31 mouse cellular contexts compared by ENCODE assay signal in genomic region chr4:100853426-100853825, GRCm38 (mm10).
DNase-seq lines count a peak whose midpoint lies in the region; ATAC-seq and TF ChIP-seq lines count a peak whose summit lies in the region.
"Had no signal": no experiment of that assay in that cellular context is flagged by ENCODE, and none has a peak within 500 bp of the region (broad histone marks: within the 10 kb centered on the region; RNA-seq: fewer than 3 reads in every experiment).

No protein-coding gene starts in this region.

- no peak overlapping the region for H3K4me3 ChIP-seq in embryonic facial prominence, embryonic 13.5 days
- no peak overlapping the region for H3K4me3 ChIP-seq in embryonic facial prominence, embryonic 10.5 days
- no peak overlapping the region for H3K4me3 ChIP-seq in layer of hippocampus, adult 2 months
- no peak overlapping the region for H3K4me3 ChIP-seq in limb, embryonic 10.5 days
- H3K4me3 ChIP-seq: embryonic facial prominence, embryonic 12.5 days; erythroblast, embryonic 14.5 days; forebrain, embryonic 12.5 days; heart, embryonic 13.5 days; kidney, embryonic 15.5 days; liver, embryonic 15.5 days had no signal

- H3K9ac ChIP-seq in embryonic facial prominence, embryonic 13.5 days, result no peak overlapping the region
- H3K9ac ChIP-seq: embryonic facial prominence, embryonic 12.5 days; forebrain, embryonic 12.5 days; heart, embryonic 13.5 days; hindbrain, embryonic 14.5 days; kidney, embryonic 15.5 days; liver, embryonic 15.5 days; lung, embryonic 14.5 days had no signal

- H3K4me2 ChIP-seq in embryonic facial prominence, embryonic 13.5 days, result no peak overlapping the region
- H3K4me2 ChIP-seq: embryonic facial prominence, embryonic 12.5 days; forebrain, embryonic 12.5 days; heart, embryonic 13.5 days; hindbrain, embryonic 14.5 days; kidney, embryonic 15.5 days; liver, embryonic 15.5 days; lung, embryonic 14.5 days had no signal

- no peak for ATAC-seq in embryonic facial prominence, embryonic 13.5 days (ENCODE audit: insufficient number of reproducible peaks, insufficient read depth, low FRiP score, low TSS enrichment, low read depth)
- ATAC-seq: midbrain, embryonic 16.5 days; Patski had no signal

- WGBS in embryonic facial prominence, embryonic 13.5 days, result 77% methylated on average over 1 of the region's 1 CpGs
- 83% methylated on average over 1 of the region's 1 CpGs for WGBS in embryonic facial prominence, embryonic 10.5 days
- WGBS in limb, embryonic 10.5 days, result 82% methylated on average over 1 of the region's 1 CpGs

- DNase-seq in embryonic facial prominence, embryonic 10.5 days (ENCODE audit: low spot score), result no peak
- DNase-seq in layer of hippocampus, adult 2 months (ENCODE audit: low spot score in 2 of 2), result no peak
- DNase-seq in layer of hippocampus, postnatal 36 days, result no peak
- DNase-seq in limb, embryonic 10.5 days (ENCODE audit: low spot score), result no peak
- DNase-seq in spleen, postnatal 4 days (ENCODE audit: low spot score in 2 of 2), result no peak
- no peak for DNase-seq in adrenal gland, adult 18-20 months (ENCODE audit: low spot score in 2 of 2)
- DNase-seq: adrenal gland, postnatal 14 days; cerebellum, adult 18-20 months; cerebellum, postnatal 36 days; gastrocnemius, postnatal 25 days; heart, adult 18-20 months; heart, postnatal 10 days; kidney, adult 18-20 months; kidney, postnatal 25 days; lung, embryonic 14.5 days; lung, postnatal 14 days; right cerebral cortex, postnatal 25 days; spleen, adult 18-20 months; thymus, adult 18-20 months; thymus, postnatal 25 days had no signal

- no peaks in the 10 kb centered on the region for H3K9me3 ChIP-seq in embryonic facial prominence, embryonic 13.5 days
- no peaks in the 10 kb centered on the region for H3K9me3 ChIP-seq in embryonic facial prominence, embryonic 10.5 days
- no peaks in the 10 kb centered on the region for H3K9me3 ChIP-seq in limb, embryonic 10.5 days (replicated peaks)
- H3K9me3 ChIP-seq: embryonic facial prominence, embryonic 12.5 days; forebrain, embryonic 12.5 days; heart, embryonic 13.5 days; kidney, embryonic 15.5 days; liver, embryonic 15.5 days had no signal

- no peak for TF ChIP-seq CTCF in layer of hippocampus, adult 2 months (conservative IDR thresholded peaks at IDR 0.05)

- peak overlapping the region; percentile 13; the same call in 1 of the 2 replicates for H3K27ac ChIP-seq in embryonic facial prominence, embryonic 13.5 days
- no peak overlapping the region for H3K27ac ChIP-seq in embryonic facial prominence, embryonic 10.5 days (replicated peaks)
- H3K27ac ChIP-seq in layer of hippocampus, adult 2 months, result peak overlapping the region; percentile 59; the same call in 1 of the 2 replicates
- peak overlapping the region; percentile 44; the same call in 1 of the 2 replicates for H3K27ac ChIP-seq in limb, embryonic 10.5 days
- H3K27ac ChIP-seq: embryonic facial prominence, embryonic 12.5 days; forebrain, embryonic 12.5 days; heart, embryonic 13.5 days; hindbrain, embryonic 14.5 days; kidney, embryonic 15.5 days; liver, embryonic 15.5 days; stomach, postnatal 0 days had no signal

- peaks cover 74% of the 10 kb centered on the region for H3K4me1 ChIP-seq in embryonic facial prominence, embryonic 13.5 days
- H3K4me1 ChIP-seq in embryonic facial prominence, embryonic 10.5 days, result peaks cover 52% of the 10 kb centered on the region
- peaks cover 79% of the 10 kb centered on the region for H3K4me1 ChIP-seq in limb, embryonic 10.5 days
- H3K4me1 ChIP-seq: liver, embryonic 15.5 days had no signal

- H3K27me3 ChIP-seq in embryonic facial prominence, embryonic 13.5 days, result no peaks in the 10 kb centered on the region
- no peaks in the 10 kb centered on the region for H3K27me3 ChIP-seq in embryonic facial prominence, embryonic 10.5 days (replicated peaks; ENCODE audit: low read depth, poor library complexity, severe bottlenecking)
- H3K27me3 ChIP-seq in limb, embryonic 10.5 days (ENCODE audit: low read depth, poor library complexity, severe bottlenecking), result no peaks in the 10 kb centered on the region
- H3K27me3 ChIP-seq: embryonic facial prominence, embryonic 12.5 days; forebrain, embryonic 12.5 days; heart, embryonic 13.5 days; kidney, embryonic 15.5 days; liver, embryonic 15.5 days; Patski had no signal

- H3K36me3 ChIP-seq in embryonic facial prominence, embryonic 13.5 days, result no peaks in the 10 kb centered on the region
- H3K36me3 ChIP-seq in embryonic facial prominence, embryonic 10.5 days (replicated peaks), result no peaks in the 10 kb centered on the region
- H3K36me3 ChIP-seq in limb, embryonic 10.5 days, result no peaks in the 10 kb centered on the region
- H3K36me3 ChIP-seq: embryonic facial prominence, embryonic 12.5 days; forebrain, embryonic 12.5 days; heart, embryonic 13.5 days; kidney, embryonic 15.5 days; liver, embryonic 15.5 days had no signal
